Comparison of ENCODE assay signal across 7 mouse cellular contexts in the genomic region with DNA sequence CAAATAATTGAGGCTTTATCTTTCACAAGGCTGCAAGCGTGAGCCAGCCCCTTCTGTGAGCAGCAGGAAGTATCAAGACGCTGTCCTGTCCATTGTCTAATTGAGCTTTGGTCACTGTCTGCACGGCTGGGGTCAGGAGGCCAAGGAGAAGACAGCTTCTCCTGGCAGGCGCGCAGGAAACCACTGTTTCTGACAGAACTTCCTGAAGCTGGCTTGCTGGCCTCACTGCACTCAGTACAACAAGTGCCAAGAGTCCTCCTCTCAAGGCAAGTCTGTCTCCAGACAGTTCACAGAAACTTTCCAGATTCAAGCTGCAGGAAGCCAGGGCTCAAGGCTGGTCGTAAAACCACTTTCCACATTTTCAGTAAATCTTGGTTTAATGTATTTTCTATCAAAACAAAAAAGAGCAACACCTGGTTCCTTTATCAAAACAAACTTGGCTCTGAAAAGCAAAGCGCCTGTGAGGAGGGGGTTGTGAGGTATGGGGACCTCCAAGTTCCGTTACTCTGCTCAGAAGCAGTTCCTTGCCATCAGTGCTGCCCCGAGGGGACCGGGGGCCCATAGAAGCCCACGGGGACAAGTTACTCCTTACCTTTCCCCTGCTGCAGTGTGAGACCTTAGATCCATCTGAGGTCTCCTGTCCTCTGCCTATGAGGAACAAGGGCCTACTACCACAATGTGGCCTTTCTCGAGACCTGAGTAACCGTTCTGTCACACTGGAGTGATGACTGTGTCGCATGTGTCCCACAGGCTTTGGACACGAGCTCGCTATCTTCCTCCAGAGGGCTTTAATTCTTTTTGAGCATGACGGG. TPM values are rescaled to one million over a fixed set of nuclear protein-coding genes. Genes with fewer than 3 reads are reported as not detected.
DNase-seq lines count a peak whose midpoint lies in the region; ATAC-seq and TF ChIP-seq lines count a peak whose summit lies in the region.

No protein-coding gene starts in this region.

- H3K27ac ChIP-seq in heart, embryonic 11.5 days (ENCODE audit: low read depth, low read length) = peak overlapping the region; percentile 83
- H3K27ac ChIP-seq in kidney, postnatal 0 days = peak overlapping the region; percentile 80
- H3K27ac ChIP-seq in stomach, embryonic 16.5 days (ENCODE audit: low read length) = peak overlapping the region; percentile 83

- DNase-seq in adipocyte (ENCODE audit: low spot score) = peak; percentile 32
- DNase-seq in adrenal gland, postnatal 25 days = peak; percentile 61
- peak; percentile 91 for DNase-seq in kidney, postnatal 0 days (ENCODE audit: low spot score)
- DNase-seq in lung, postnatal 10 days = peak; percentile 87

- ATAC-seq in heart, embryonic 11.5 days (replicated peaks; ENCODE audit: insufficient number of reproducible peaks, low FRiP score, low TSS enrichment) = peak; percentile 44; the same call in 1 of the 2 replicates
- ATAC-seq in kidney, postnatal 0 days (replicated peaks; ENCODE audit: low FRiP score, low read depth) = peak; percentile 68
- ATAC-seq in stomach, embryonic 16.5 days (ENCODE audit: insufficient read depth, low FRiP score) = peak; percentile 26; the same call in 1 of the 2 replicates
- no peak for ATAC-seq in monocyte, adult 5-6 weeks (replicated peaks; ENCODE audit: insufficient number of reproducible peaks, low FRiP score, low TSS enrichment, poor library complexity, severe bottlenecking)

- 48% methylated on average over 17 of the region's 17 CpGs for WGBS in heart, embryonic 11.5 days (ENCODE audit: insufficient replicate concordance)
- WGBS in kidney, postnatal 0 days = 23% methylated on average over 17 of the region's 17 CpGs
- 49% methylated on average over 17 of the region's 17 CpGs for WGBS in stomach, embryonic 16.5 days

- H3K4me3 ChIP-seq in heart, embryonic 11.5 days (ENCODE audit: low read depth, low read length) = no peak overlapping the region
- no peak overlapping the region for H3K4me3 ChIP-seq in kidney, postnatal 0 days (replicated peaks; ENCODE audit: low read depth, low read length)
- H3K4me3 ChIP-seq in stomach, embryonic 16.5 days (replicated peaks; ENCODE audit: low read length) = no peak overlapping the region

- H3K4me1 ChIP-seq in heart, embryonic 11.5 days (ENCODE audit: control insufficient read depth, insufficient read depth, low read length) = peaks cover 30% of the 10 kb centered on the region
- H3K4me1 ChIP-seq in kidney, postnatal 0 days (replicated peaks; ENCODE audit: insufficient read depth, low read length) = peaks cover 53% of the 10 kb centered on the region
- peaks cover 33% of the 10 kb centered on the region for H3K4me1 ChIP-seq in stomach, embryonic 16.5 days (ENCODE audit: control insufficient read depth, insufficient read depth, low read length)

- no peak overlapping the region for H3K9ac ChIP-seq in heart, embryonic 11.5 days (ENCODE audit: low read depth, low read length)
- H3K9ac ChIP-seq in kidney, postnatal 0 days (ENCODE audit: low read depth, low read length) = no peak overlapping the region
- H3K9ac ChIP-seq in stomach, embryonic 16.5 days (ENCODE audit: low read length) = peak overlapping the region; percentile 43; the same call in 1 of the 2 replicates

- peaks cover 5% of the 10 kb centered on the region; the same call in 1 of the 2 replicates for H3K36me3 ChIP-seq in heart, embryonic 11.5 days (ENCODE audit: control insufficient read depth, insufficient read depth, low read length)
- H3K36me3 ChIP-seq in kidney, postnatal 0 days (ENCODE audit: insufficient read depth, low read length) = peaks cover 6% of the 10 kb centered on the region; the same call in 1 of the 2 replicates
- H3K36me3 ChIP-seq in stomach, embryonic 16.5 days (ENCODE audit: control insufficient read depth, insufficient read depth, low read length) = peaks cover 14% of the 10 kb centered on the region; the same call in 1 of the 2 replicates

- TF ChIP-seq CTCF in kidney, postnatal 0 days (IDR thresholded peaks at IDR 0.05; ENCODE audit: low read depth) = no peak

- no peaks in the 10 kb centered on the region for H3K27me3 ChIP-seq in heart, embryonic 11.5 days (ENCODE audit: control insufficient read depth, insufficient read depth, low read length)
- H3K27me3 ChIP-seq in kidney, postnatal 0 days (ENCODE audit: insufficient read depth, low read length) = no peaks in the 10 kb centered on the region
- no peaks in the 10 kb centered on the region for H3K27me3 ChIP-seq in stomach, embryonic 16.5 days (ENCODE audit: control insufficient read depth, insufficient read depth, low read length)

- H3K4me2 ChIP-seq in heart, embryonic 11.5 days = no peak overlapping the region; the same call in 1 of the 2 replicates
- 0 out of 2 replicates have a peak overlapping the region, but pooled peaks have one; percentile 2 for H3K4me2 ChIP-seq in kidney, postnatal 0 days (ENCODE audit: low read length)
- no peak overlapping the region for H3K4me2 ChIP-seq in stomach, embryonic 16.5 days (ENCODE audit: low read depth, low read length)

- no peaks in the 10 kb centered on the region for H3K9me3 ChIP-seq in heart, embryonic 11.5 days (replicated peaks; ENCODE audit: control insufficient read depth, low read length)
- H3K9me3 ChIP-seq in kidney, postnatal 0 days (replicated peaks; ENCODE audit: low read length) = no peaks in the 10 kb centered on the region
- no peaks in the 10 kb centered on the region for H3K9me3 ChIP-seq in stomach, embryonic 16.5 days (replicated peaks; ENCODE audit: control insufficient read depth, low read length)

RNA-seq across cellular contexts. Expression of gene Mvb12b, which starts 17.2 kb away (rescaled TPM):
- total RNA-seq in adrenal gland, postnatal 25 days (2021) = 12.2 and 20.9 TPM in 2 replicates
- polyA plus RNA-seq in heart, embryonic 11.5 days (2014; fragmentation: Nextera tagmentation; extraction: Ambion mirVana) = 12.4 and 12.6 TPM in 2 replicates
- polyA plus RNA-seq in kidney, postnatal 0 days (2015; fragmentation: Nextera tagmentation; extraction: Ambion mirVana) = 19.8 and 24.0 TPM in 2 replicates
- polyA plus RNA-seq in stomach, embryonic 16.5 days (2015; fragmentation: Nextera tagmentation; extraction: Ambion mirVana) = 8.5 and 11.9 TPM in 2 replicates
- total RNA-seq in monocyte, adult 5-6 weeks (2017) = 1.9 to 11.9 TPM (median 6.7 TPM) in 3 replicates

Comparison
In these comparisons a context has a peak if more than half of its experiments do, and no peak if none do; other contexts are left out.
1. DNase-seq: peak in every context shown above with its lines; median percentile 91 in kidney, postnatal 0 days; 87 in lung, postnatal 10 days; 61 in adrenal gland, postnatal 25 days; 32 in adipocyte.